Mouse (Mus musculus) adrenal gland, adult 8-10 months (tissue): ENCODE data around the gene Eras. TPM values are rescaled to one million over a fixed set of nuclear protein-coding genes. Genes with fewer than 3 reads are reported as not detected.
"Not testable (repeated sequence)": the region's sequence is repeated elsewhere in the genome, so short reads cannot be mapped to it uniquely, and the experiment has no call there.

ENCODE experiments used
- DNase-seq: peaks from one replicate; pipeline ENCODE4 v3.0.0; 2022
- total RNA-seq, 4 experiments: library from RNA; stranded (reverse); gene quantifications; 2 replicates each; pipeline ENCODE4 v1.2.4; 2022

Gene Eras
- not detected for total RNA-seq

GRCm38 (mm10) chrX:7928270-7928790 lies at the start of gene Eras:
Eras (minus strand) TSS chrX:7928607.
- DNase-seq, result no peak

DNA sequence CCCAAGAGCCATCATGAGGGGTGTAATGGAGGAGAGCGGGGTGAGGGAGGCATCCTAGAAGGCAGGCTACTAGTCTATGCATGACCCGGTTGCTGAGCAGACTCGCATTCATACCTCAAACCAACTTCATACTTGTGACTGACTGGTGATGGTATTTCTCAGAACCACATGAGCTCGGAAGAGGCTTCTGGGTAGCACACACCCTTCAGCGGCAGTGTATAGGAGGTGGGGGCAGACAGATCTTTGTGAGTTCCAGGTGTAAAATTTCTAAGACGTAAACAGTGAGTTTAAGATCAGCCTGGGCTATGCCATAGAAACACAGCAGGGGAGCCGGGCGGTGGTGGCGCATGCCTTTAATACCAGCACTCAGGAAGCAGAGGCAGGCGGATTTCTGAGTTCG lies 49.5 kb upstream of the Eras start, which contains the start of gene Gata1:
Gene Gata1, minus strand, starts transcription at position 180 of the 400 bp plus-strand sequence.
- no peak for DNase-seq

GRCm38 (mm10) chrX:7971292-7971691 lies 42.9 kb upstream of the Eras start:
- DNase-seq, result no peak

DNA sequence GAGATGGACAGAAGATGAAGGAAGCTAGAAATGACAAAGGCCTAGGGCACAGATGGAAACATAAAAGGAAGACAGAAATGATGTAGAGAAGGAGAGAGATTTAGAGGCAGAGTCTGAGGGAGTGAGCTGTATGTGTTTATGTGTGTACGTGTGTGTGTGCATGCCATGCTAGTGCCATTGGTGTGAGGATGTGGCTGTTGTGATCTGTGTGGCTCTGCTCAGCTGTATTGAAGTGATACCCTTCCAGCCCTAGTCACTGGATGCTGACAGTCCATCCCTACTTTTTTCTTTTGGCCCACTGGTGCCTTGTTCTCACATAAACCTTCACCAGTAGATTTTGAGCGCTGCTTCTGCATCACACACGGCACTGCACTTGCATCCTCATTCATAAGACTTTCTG lies 40.5 kb upstream of the Eras start:
- DNase-seq, result no peak

GRCm38 (mm10) chrX:7968226-7968625 lies 39.8 kb upstream of the Eras start:
- DNase-seq, result no peak

GRCm38 (mm10) chrX:7967596-7968201 lies 39.3 kb upstream of the Eras start:
- no peak for DNase-seq

- no peak for DNase-seq
These were observed 37.8 kb upstream of the Eras start for GRCm38 (mm10) chrX:7966161-7966560.

DNA sequence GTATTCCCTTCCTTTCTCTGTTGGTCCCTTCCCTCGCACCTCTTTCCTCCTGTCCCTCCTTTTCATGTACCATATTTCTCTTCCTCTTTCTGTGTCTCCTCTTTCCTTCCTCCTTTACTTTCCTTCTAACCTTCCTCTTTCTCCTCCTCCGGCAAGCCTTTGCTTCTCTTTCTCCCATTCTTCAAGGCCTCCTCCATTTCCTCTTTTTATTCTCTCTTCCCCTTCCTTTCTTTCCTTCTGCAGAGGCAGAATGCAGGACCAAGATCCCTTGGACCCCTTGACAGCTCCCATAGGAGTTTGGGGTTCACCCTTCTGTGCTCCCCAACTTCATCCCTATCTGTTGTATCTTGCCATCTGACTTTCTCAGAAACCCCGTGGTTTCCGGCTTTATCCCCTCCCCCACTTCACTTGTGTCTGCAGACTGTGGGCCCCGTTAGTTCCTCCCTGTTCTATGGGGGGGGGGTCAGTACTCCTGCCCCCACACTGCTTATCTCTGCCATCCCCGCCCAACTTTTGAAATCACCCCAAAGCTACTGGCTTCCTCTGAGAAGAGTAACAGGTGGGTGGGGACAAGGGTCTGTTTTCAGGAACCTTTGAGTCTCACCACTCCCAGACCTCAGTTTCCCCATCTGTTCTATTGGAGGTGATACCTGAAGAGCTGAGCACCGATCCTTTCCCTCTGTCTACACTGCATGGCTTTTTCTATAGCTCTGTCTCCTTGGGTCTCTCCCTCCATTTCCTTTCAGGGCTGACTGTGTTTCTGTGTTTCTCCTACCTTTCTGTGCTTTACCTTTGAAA lies 35.6 kb upstream of the Eras start:
- no peak for DNase-seq

DNA sequence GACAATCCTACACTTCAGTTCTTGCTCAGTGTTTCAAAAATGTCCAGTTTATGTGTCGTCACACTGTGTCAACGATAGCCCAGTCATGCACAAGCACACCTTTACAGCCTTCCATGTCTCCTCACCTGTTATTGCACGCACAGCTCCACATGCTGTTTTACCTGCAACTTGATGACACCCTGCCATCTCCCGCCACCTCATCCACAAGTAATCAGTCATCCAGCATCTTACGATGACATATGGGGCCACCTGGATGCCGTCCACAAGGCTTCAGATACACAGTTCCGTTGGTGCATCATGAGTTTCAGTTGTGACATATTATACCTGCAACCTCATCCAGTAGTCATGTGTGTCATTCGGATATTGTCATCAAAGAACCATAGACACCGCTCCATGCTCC lies 30.5 kb upstream of the Eras start:
- no peak for DNase-seq

DNA sequence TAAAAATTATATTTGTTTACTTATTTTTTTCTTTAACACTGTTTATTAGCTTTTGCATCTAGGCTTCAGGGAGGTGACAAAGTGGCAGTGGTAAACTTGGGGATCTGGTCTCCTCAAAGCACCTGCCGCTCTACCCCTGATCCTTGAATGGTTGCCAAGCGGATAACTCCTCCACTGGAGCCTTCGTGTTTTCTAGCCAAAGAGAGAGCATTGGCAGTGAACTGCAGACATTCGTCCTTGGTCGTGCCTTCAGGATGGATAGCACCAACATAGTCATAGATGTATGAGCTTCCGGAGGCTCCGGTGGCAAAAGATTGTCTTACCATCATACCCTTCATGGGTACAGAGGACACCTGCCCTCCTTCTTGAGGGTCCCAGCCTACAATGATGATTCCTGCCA lies 21.7 kb upstream of the Eras start:
- DNase-seq, result peak; percentile 28

DNA sequence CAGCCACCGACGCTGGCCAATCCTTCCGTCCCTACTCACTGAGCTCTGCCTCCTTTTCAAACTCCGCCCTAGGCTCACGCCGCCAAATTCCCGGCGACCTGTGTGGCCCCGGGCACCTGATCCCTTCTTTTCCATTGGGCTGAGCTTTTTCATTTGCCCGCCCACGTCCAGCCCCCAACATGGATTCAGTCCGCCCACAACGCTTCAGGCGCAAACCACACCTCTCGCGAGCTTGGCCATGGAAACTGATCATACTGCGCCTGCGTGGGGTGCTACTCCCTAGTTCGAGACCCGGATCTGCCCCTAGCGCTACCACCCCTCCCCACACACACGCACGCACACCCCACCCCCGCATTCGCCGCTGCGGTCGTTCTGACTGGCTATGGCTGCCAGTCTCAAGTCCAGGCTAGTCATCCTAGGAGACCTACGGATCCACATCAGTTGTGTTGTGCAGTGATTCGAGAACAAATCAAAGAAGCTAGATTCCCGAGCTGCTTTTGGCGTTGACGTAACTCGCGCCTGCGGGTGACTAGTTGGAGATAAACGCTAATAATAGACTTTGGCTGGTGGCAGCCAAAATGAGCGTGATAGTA lies 19.6 kb upstream of the Eras start:
- peak; percentile 95 for DNase-seq

- DNase-seq, result no peak
These were observed 18.9 kb upstream of the Eras start, which contains the start of gene Hdac6 for GRCm38 (mm10) chrX:7947108-7947899. Hdac6 (minus strand) TSS chrX:7947889.

GRCm38 (mm10) chrX:7945618-7946017 lies 17.2 kb upstream of the Eras start:
- no peak for DNase-seq

- DNase-seq, result no peak
These were observed 9.3 kb upstream of the Eras start for GRCm38 (mm10) chrX:7937667-7938066.

DNA sequence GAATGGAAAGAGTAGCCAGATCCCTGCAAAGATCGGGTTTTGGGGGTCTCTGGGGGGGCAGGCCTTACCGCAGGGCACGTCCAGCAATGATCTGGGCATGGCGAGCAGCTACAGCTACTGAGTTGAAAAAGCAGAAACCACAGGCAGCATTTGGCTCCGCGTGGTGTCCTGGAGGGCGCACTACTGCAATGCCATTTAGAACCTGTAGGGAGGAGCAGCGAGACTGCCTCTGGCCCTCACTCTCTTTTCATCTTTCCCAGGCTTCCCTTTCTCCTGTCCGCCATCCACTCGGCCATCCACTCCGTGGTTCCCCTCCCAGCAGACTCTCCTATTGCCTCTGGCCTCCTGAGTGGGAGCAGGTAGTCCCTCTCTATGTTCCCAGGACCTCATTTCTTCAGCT lies 8.5 kb upstream of the Eras start:
- no peak for DNase-seq

GRCm38 (mm10) chrX:7927116-7927515 lies 1.3 kb downstream of the Eras start:
- no peak for DNase-seq

GRCm38 (mm10) chrX:7926266-7926665 lies 2.1 kb downstream of the Eras start:
- no peak for DNase-seq

GRCm38 (mm10) chrX:7922032-7922431 lies 6.4 kb downstream of the Eras start:
- DNase-seq, result no peak

DNA sequence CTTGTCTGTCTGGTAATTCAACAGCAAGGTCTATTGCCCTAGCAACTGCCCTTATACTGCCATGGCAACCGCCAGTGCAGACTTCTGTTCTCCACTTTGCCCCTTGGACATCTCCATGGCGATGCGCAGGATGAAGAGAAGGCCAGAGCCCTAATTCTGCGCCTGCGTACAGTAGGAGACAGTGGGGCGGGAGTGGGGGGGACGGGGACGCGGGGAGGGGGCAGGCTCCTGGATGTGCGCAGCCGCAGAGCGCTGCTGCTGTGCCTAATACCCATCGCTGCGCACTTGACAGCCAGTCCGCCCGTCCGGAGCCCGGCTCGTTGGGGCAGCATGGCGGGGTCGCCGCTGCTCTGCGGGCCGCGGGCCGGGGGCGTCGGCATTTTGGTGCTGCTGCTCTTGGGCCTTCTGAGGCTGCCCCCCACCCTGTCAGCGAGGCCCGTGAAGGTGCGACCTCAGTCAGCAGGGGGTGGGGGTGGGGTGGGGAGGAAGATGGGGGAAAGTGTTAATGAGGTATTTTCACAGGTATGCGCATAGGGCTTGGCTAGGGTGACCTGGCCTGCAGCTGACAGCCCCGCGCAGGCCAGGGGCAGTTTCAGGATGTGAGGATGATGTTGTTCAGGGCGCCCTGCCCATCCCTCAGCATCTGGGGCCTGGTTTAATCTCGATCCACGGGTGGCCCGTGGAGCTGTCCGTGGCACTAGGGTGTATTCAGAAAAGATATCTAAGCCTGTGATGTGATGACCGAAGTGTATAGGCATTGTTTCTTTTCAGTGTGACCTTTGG lies 8.6 kb downstream of the Eras start, which contains the start of gene Pcsk1n:
Gene Pcsk1n, plus strand, starts transcription at position 222 of the 783 bp plus-strand sequence.
- no peak for DNase-seq

GRCm38 (mm10) chrX:7917960-7918359 lies 10.4 kb downstream of the Eras start:
- not testable (repeated sequence) for DNase-seq

GRCm38 (mm10) chrX:7915669-7916068 lies 12.7 kb downstream of the Eras start:
- not testable (repeated sequence) for DNase-seq

GRCm38 (mm10) chrX:7910473-7910872 lies 17.9 kb downstream of the Eras start:
- no peak for DNase-seq
